ENCODE assay signal across 8 mouse cellular contexts in the genomic region with DNA sequence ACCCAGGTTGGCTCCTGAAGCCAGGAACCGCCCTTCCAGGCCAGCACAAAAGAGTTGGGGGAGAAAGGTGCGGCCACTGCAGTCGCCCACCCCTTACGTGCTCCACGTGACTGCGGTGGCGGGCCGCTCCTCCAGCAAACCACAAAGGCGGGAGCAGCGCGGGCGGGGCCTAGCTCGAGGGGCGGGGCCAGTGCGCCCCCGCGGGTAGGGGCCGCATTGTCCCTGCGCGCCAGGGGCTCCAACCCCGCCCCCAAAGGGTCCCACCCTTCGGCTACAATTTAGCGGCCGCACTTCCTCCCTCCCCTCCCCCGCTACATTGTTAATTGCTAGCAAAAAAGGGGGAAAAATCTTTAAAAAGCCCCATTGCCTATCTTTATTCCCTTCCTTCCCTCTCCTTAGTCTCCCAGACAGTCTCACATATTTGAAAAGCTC. TPM values are rescaled to one million over a fixed set of nuclear protein-coding genes. Genes with fewer than 3 reads are reported as not detected.
DNase-seq lines count a peak whose midpoint lies in the region; ATAC-seq and TF ChIP-seq lines count a peak whose summit lies in the region.

No protein-coding gene starts in this region.

- no peaks in the 10 kb centered on the region for H3K27me3 ChIP-seq in E14TG2a.4 (ENCODE audit: insufficient read depth, low read length)
- H3K27me3 ChIP-seq in forebrain, embryonic 11.5 days (ENCODE audit: control insufficient read depth, insufficient read depth, low read length) = no peaks in the 10 kb centered on the region
- no peaks in the 10 kb centered on the region for H3K27me3 ChIP-seq in heart, postnatal 0 days (ENCODE audit: control insufficient read depth, insufficient read depth, low read length)
- H3K27me3 ChIP-seq in lung, embryonic 14.5 days (ENCODE audit: insufficient read depth, low read length) = no peaks in the 10 kb centered on the region

- peak overlapping the region; percentile 97 for H3K4me3 ChIP-seq in E14TG2a.4 (replicated peaks; ENCODE audit: low read length)
- H3K4me3 ChIP-seq in brown adipose tissue, adult 24 weeks (ENCODE audit: insufficient read depth, low read depth, low read length) = peak overlapping the region; percentile 91
- H3K4me3 ChIP-seq in forebrain, embryonic 11.5 days (ENCODE audit: low read depth, low read length) = peak overlapping the region; percentile 76
- peak overlapping the region; percentile 73 for H3K4me3 ChIP-seq in heart, postnatal 0 days (ENCODE audit: low read depth, low read length)
- peak overlapping the region; percentile 92 for H3K4me3 ChIP-seq in lung, embryonic 14.5 days (ENCODE audit: low read depth, low read length)

- H3K9ac ChIP-seq in forebrain, embryonic 11.5 days (ENCODE audit: low read length) = peak overlapping the region; percentile 94
- H3K9ac ChIP-seq in heart, postnatal 0 days (replicated peaks; ENCODE audit: low read depth, low read length) = peak overlapping the region; percentile 82
- peak overlapping the region; percentile 99 for H3K9ac ChIP-seq in lung, embryonic 14.5 days

- no peak for TF ChIP-seq CTCF in E14TG2a.4 (conservative IDR thresholded peaks at IDR 0.05; ENCODE audit: low read length)
- no peak for TF ChIP-seq CTCF in heart, postnatal 0 days (IDR thresholded peaks at IDR 0.05; ENCODE audit: low read depth)
- TF ChIP-seq CTCF in lung, embryonic 14.5 days (IDR thresholded peaks at IDR 0.05; ENCODE audit: low read depth) = no peak

- H3K9me3 ChIP-seq in E14TG2a.4 (ENCODE audit: low read length) = no peaks in the 10 kb centered on the region
- H3K9me3 ChIP-seq in forebrain, embryonic 11.5 days (ENCODE audit: control insufficient read depth, low read length) = no peaks in the 10 kb centered on the region
- H3K9me3 ChIP-seq in heart, postnatal 0 days (replicated peaks; ENCODE audit: control insufficient read depth, low read length) = no peaks in the 10 kb centered on the region
- no peaks in the 10 kb centered on the region for H3K9me3 ChIP-seq in lung, embryonic 14.5 days (ENCODE audit: low read depth, low read length)

- H3K4me1 ChIP-seq in E14TG2a.4 (replicated peaks; ENCODE audit: low read depth, low read length) = peaks cover 51% of the 10 kb centered on the region
- no peaks in the 10 kb centered on the region; the same call in 1 of the 2 replicates for H3K4me1 ChIP-seq in brown adipose tissue, adult 24 weeks (ENCODE audit: control insufficient read depth, insufficient read depth, insufficient read length, low read length)
- peaks cover 18% of the 10 kb centered on the region for H3K4me1 ChIP-seq in forebrain, embryonic 11.5 days (replicated peaks; ENCODE audit: control insufficient read depth, insufficient read depth, low read length)
- H3K4me1 ChIP-seq in heart, postnatal 0 days (ENCODE audit: control insufficient read depth, insufficient read depth) = peaks cover 14% of the 10 kb centered on the region
- no peaks in the 10 kb centered on the region; the same call in 1 of the 2 replicates for H3K4me1 ChIP-seq in lung, embryonic 14.5 days (ENCODE audit: insufficient read depth)

- TF ChIP-seq EP300 in heart, postnatal 0 days (IDR thresholded peaks at IDR 0.05; ENCODE audit: low read depth) = peak; percentile 69; the same call in 1 of the 2 replicates

- peak overlapping the region; percentile 88 for H3K27ac ChIP-seq in brown adipose tissue, adult 24 weeks (replicated peaks; ENCODE audit: low read depth, low read length)
- H3K27ac ChIP-seq in forebrain, embryonic 11.5 days (ENCODE audit: low read depth, low read length) = peak overlapping the region; percentile 97
- H3K27ac ChIP-seq in heart, postnatal 0 days (ENCODE audit: low read depth) = peak overlapping the region; percentile 89
- peak overlapping the region; percentile 99 for H3K27ac ChIP-seq in lung, embryonic 14.5 days (ENCODE audit: low read depth)

- H3K36me3 ChIP-seq in E14TG2a.4 (ENCODE audit: insufficient read depth, low read length) = peaks cover 48% of the 10 kb centered on the region
- H3K36me3 ChIP-seq in forebrain, embryonic 11.5 days (ENCODE audit: control insufficient read depth, insufficient read depth, low read length) = peaks cover 24% of the 10 kb centered on the region
- peaks cover 36% of the 10 kb centered on the region for H3K36me3 ChIP-seq in heart, postnatal 0 days (replicated peaks; ENCODE audit: control insufficient read depth, insufficient read depth, low read length)
- H3K36me3 ChIP-seq in lung, embryonic 14.5 days (ENCODE audit: insufficient read depth) = peaks cover 51% of the 10 kb centered on the region

- H3K4me2 ChIP-seq in forebrain, embryonic 11.5 days (ENCODE audit: low read depth, low read length, severe bottlenecking) = peak overlapping the region; percentile 83
- peak overlapping the region; percentile 75 for H3K4me2 ChIP-seq in heart, postnatal 0 days (ENCODE audit: low read depth, low read length)
- H3K4me2 ChIP-seq in lung, embryonic 14.5 days = peak overlapping the region; percentile 92

- DNase-seq in forebrain, embryonic 11.5 days (ENCODE audit: low spot score) = peak; percentile 98
- peak; percentile 81 for DNase-seq in heart, postnatal 0 days (ENCODE audit: low spot score)
- peak; percentile 78 to 83 for DNase-seq in layer of hippocampus, adult 18-20 months (ENCODE audit: low spot score in 2 of 2)
- peak; percentile 97 for DNase-seq in lung, embryonic 14.5 days
- DNase-seq in ovary, adult 18-20 months (ENCODE audit: low spot score) = peak; percentile 84
- DNase-seq in thymus, postnatal 14 days = peak; percentile 98

- ATAC-seq in forebrain, embryonic 11.5 days (replicated peaks; ENCODE audit: low FRiP score) = peak; percentile 42
- ATAC-seq in heart, postnatal 0 days (ENCODE audit: insufficient read depth, low read depth) = peak; percentile 29
- peak; percentile 19 for ATAC-seq in lung, embryonic 14.5 days (ENCODE audit: insufficient read depth)

- 1% methylated on average over 23 of the region's 25 CpGs for WGBS in forebrain, embryonic 11.5 days
- 0% methylated on average over 25 of the region's 25 CpGs for WGBS in heart, postnatal 0 days
- 0% methylated on average over 25 of the region's 25 CpGs for WGBS in lung, embryonic 14.5 days

RNA-seq across cellular contexts. Expression of gene Tubb5, which starts 1.1 kb away (rescaled TPM):
- 32.5 and 58.6 TPM in 2 replicates for polyA plus RNA-seq in brown adipose tissue, adult 24 weeks (2012; ENCODE audit: insufficient read depth, insufficient read length, missing spikeins)
- polyA plus RNA-seq in forebrain, embryonic 11.5 days (2014; fragmentation: Nextera tagmentation; extraction: Ambion mirVana) = 1,583 and 1,671 TPM in 2 replicates
- total RNA-seq in heart, postnatal 0 days (2014; rRNA removed; ENCODE audit: low replicate concordance) = 1,043 and 1,325 TPM in 2 replicates
- 259 and 267 TPM in 2 replicates for polyA plus RNA-seq in heart, postnatal 0 days (2015; fragmentation: Nextera tagmentation; extraction: Ambion mirVana)
- 100 to 1,000 TPM; 326 to 341 TPM for total RNA-seq in layer of hippocampus, adult 18-20 months (2021)
- polyA plus RNA-seq in lung, embryonic 14.5 days (2014; fragmentation: Nextera tagmentation; extraction: Ambion mirVana) = 1,155 and 1,206 TPM in 2 replicates

RNA-seq across cellular contexts. Expression of gene Mdc1, which starts 4.3 kb away (rescaled TPM):
- polyA plus RNA-seq in brown adipose tissue, adult 24 weeks (2012; ENCODE audit: insufficient read depth, insufficient read length, missing spikeins) = 3.0 and 3.3 TPM in 2 replicates
- 27.2 and 29.2 TPM in 2 replicates for polyA plus RNA-seq in forebrain, embryonic 11.5 days (2014; fragmentation: Nextera tagmentation; extraction: Ambion mirVana)
- total RNA-seq in heart, postnatal 0 days (2014; rRNA removed; ENCODE audit: low replicate concordance) = 5.4 and 25.0 TPM in 2 replicates
- polyA plus RNA-seq in heart, postnatal 0 days (2015; fragmentation: Nextera tagmentation; extraction: Ambion mirVana) = 2.3 and 3.0 TPM in 2 replicates
- 10 to 100 TPM; 17.2 to 18.5 TPM for total RNA-seq in layer of hippocampus, adult 18-20 months (2021)
- polyA plus RNA-seq in lung, embryonic 14.5 days (2014; fragmentation: Nextera tagmentation; extraction: Ambion mirVana) = 19.5 and 21.6 TPM in 2 replicates

RNA-seq across cellular contexts. Expression of gene Flot1, which starts 14.0 kb away (rescaled TPM):
- 38.1 and 61.2 TPM in 2 replicates for polyA plus RNA-seq in brown adipose tissue, adult 24 weeks (2012; ENCODE audit: insufficient read depth, insufficient read length, missing spikeins)
- polyA plus RNA-seq in forebrain, embryonic 11.5 days (2014; fragmentation: Nextera tagmentation; extraction: Ambion mirVana) = 48.5 and 49.5 TPM in 2 replicates
- 161 and 163 TPM in 2 replicates for total RNA-seq in heart, postnatal 0 days (2014; rRNA removed; ENCODE audit: low replicate concordance)
- polyA plus RNA-seq in heart, postnatal 0 days (2015; fragmentation: Nextera tagmentation; extraction: Ambion mirVana) = 122 and 132 TPM in 2 replicates
- 100 to 1,000 TPM; 122 to 131 TPM for total RNA-seq in layer of hippocampus, adult 18-20 months (2021)
- polyA plus RNA-seq in lung, embryonic 14.5 days (2014; fragmentation: Nextera tagmentation; extraction: Ambion mirVana) = 30.9 and 32.5 TPM in 2 replicates

RNA-seq across cellular contexts. Expression of gene Ier3, which starts 15.5 kb away (rescaled TPM):
- 19.2 and 52.4 TPM in 2 replicates for polyA plus RNA-seq in brown adipose tissue, adult 24 weeks (2012; ENCODE audit: insufficient read depth, insufficient read length, missing spikeins)
- 2.4 and 3.5 TPM in 2 replicates for polyA plus RNA-seq in forebrain, embryonic 11.5 days (2014; fragmentation: Nextera tagmentation; extraction: Ambion mirVana)
- 41.7 and 50.5 TPM in 2 replicates for total RNA-seq in heart, postnatal 0 days (2014; rRNA removed; ENCODE audit: low replicate concordance)
- polyA plus RNA-seq in heart, postnatal 0 days (2015; fragmentation: Nextera tagmentation; extraction: Ambion mirVana) = 70.7 and 79.4 TPM in 2 replicates
- total RNA-seq in layer of hippocampus, adult 18-20 months (2021) = 1 to 10 TPM; 5.2 to 6.0 TPM
- 5.0 and 7.1 TPM in 2 replicates for polyA plus RNA-seq in lung, embryonic 14.5 days (2014; fragmentation: Nextera tagmentation; extraction: Ambion mirVana)

RNA-seq across cellular contexts. Expression of gene Nrm, which starts 24.1 kb away (rescaled TPM):
- 1.4 and 2.8 TPM in 2 replicates for polyA plus RNA-seq in brown adipose tissue, adult 24 weeks (2012; ENCODE audit: insufficient read depth, insufficient read length, missing spikeins)
- polyA plus RNA-seq in forebrain, embryonic 11.5 days (2014; fragmentation: Nextera tagmentation; extraction: Ambion mirVana) = 65.7 and 68.8 TPM in 2 replicates
- total RNA-seq in heart, postnatal 0 days (2014; rRNA removed; ENCODE audit: low replicate concordance) = 16.1 and 36.2 TPM in 2 replicates
- 18.0 and 21.6 TPM in 2 replicates for polyA plus RNA-seq in heart, postnatal 0 days (2015; fragmentation: Nextera tagmentation; extraction: Ambion mirVana)
- total RNA-seq in layer of hippocampus, adult 18-20 months (2021) = 1 to 10 TPM; 1.6 to 1.9 TPM
- 69.2 and 72.0 TPM in 2 replicates for polyA plus RNA-seq in lung, embryonic 14.5 days (2014; fragmentation: Nextera tagmentation; extraction: Ambion mirVana)

Comparison
In these comparisons a context has a peak if more than half of its experiments do, and no peak if none do; other contexts are left out.
1. Peak in every context shown above with its lines: DNase-seq, ATAC-seq, H3K4me3 ChIP-seq and H3K27ac ChIP-seq.